ENCODE assay signal across 8 mouse cellular contexts in the genomic region with DNA sequence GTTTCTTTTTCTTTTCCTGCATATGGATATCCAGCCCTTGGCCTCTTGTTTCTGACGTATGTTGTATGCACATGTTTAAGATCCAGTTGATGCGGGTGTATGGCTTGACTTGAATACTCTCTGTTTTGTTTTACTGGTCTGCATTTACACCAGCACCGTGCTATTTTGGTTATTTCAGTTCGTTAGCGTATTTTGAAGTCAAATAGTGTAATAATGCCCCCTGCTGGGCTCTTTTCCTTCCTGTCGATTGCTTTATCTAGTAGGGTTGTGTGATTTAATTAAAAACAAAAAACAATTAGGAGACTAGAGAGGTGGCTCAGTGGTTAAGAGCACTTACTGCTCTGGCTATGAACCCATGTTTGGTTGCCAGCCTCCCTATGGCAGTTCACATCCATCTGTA. TPM values are rescaled to one million over a fixed set of nuclear protein-coding genes. Genes with fewer than 3 reads are reported as not detected.
A peak's percentile ranks its signal among the peaks of the same experiment; 100 is the strongest.
DNase-seq lines count a peak whose midpoint lies in the region; ATAC-seq and TF ChIP-seq lines count a peak whose summit lies in the region.
"Had no signal": no experiment of that assay in that cellular context is flagged by ENCODE, and none has a peak within 500 bp of the region (broad histone marks: within the 10 kb centered on the region; RNA-seq: fewer than 3 reads in every experiment).

No protein-coding gene starts in this region.

- H3K9me3 ChIP-seq in kidney, embryonic 14.5 days (ENCODE audit: control insufficient read depth, low read length): no peaks in the 10 kb centered on the region
- no peaks in the 10 kb centered on the region for H3K9me3 ChIP-seq in MEL (replicated peaks; ENCODE audit: insufficient read depth, low read length)
- H3K9me3 ChIP-seq in stomach, postnatal 0 days (ENCODE audit: control insufficient read depth, low read length): no peaks in the 10 kb centered on the region
- H3K9me3 ChIP-seq: limb, embryonic 13.5 days had no signal

- no peak overlapping the region for H3K4me2 ChIP-seq in kidney, embryonic 14.5 days (replicated peaks; ENCODE audit: low read depth, low read length)
- no peak overlapping the region for H3K4me2 ChIP-seq in stomach, postnatal 0 days (replicated peaks; ENCODE audit: low read depth)
- H3K4me2 ChIP-seq: limb, embryonic 13.5 days had no signal

- H3K9ac ChIP-seq in kidney, embryonic 14.5 days (ENCODE audit: low read depth, low read length): no peak overlapping the region
- H3K9ac ChIP-seq in MEL (ENCODE audit: control insufficient read depth, low read depth, low read length, poor library complexity, severe bottlenecking): no peak overlapping the region
- no peak overlapping the region for H3K9ac ChIP-seq in stomach, postnatal 0 days (ENCODE audit: low read length)
- H3K9ac ChIP-seq: limb, embryonic 13.5 days had no signal

- ATAC-seq in kidney, embryonic 14.5 days (ENCODE audit: low FRiP score, low TSS enrichment): no peak
- no peak for ATAC-seq in stomach, postnatal 0 days (ENCODE audit: low FRiP score, low TSS enrichment)

- no peaks in the 10 kb centered on the region for H3K79me2 ChIP-seq in MEL (ENCODE audit: control insufficient read depth, insufficient read depth, low read length, poor library complexity)

- no peaks in the 10 kb centered on the region for H3K4me1 ChIP-seq in kidney, embryonic 14.5 days (ENCODE audit: control insufficient read depth, insufficient read depth, low read length)
- no peaks in the 10 kb centered on the region for H3K4me1 ChIP-seq in MEL (ENCODE audit: control insufficient read depth in 1 of 2, insufficient read depth in 2 of 2, low read length in 2 of 2)
- no peaks in the 10 kb centered on the region for H3K4me1 ChIP-seq in stomach, postnatal 0 days (replicated peaks; ENCODE audit: control insufficient read depth, insufficient read depth)
- H3K4me1 ChIP-seq: limb, embryonic 13.5 days had no signal

- no peak for TF ChIP-seq EP300 in MEL (IDR thresholded peaks at IDR 0.05; ENCODE audit: low read depth in 1 of 2, low read length in 2 of 2)
- no peak for TF ChIP-seq EP300 in stomach, postnatal 0 days (optimal IDR thresholded peaks at IDR 0.05)

- DNase-seq in kidney, postnatal 36 days: peak; percentile 2 to 36
- DNase-seq in A20 (ENCODE audit: low read depth, low spot score) (peak; percentile 73), MEL (ENCODE audit: low read depth, low spot score) (no peak)
- DNase-seq in layer of hippocampus, adult 9-10 months (ENCODE audit: low spot score): peak; percentile 51
- no peak for DNase-seq in stomach, postnatal 0 days (ENCODE audit: low spot score)
- no peak for DNase-seq in cerebellum, adult 9-11 months

- TF ChIP-seq CTCF in MEL (IDR thresholded peaks at IDR 0.05 in 2 of 3, conservative IDR thresholded peaks at IDR 0.05 in 1 of 3; ENCODE audit: control insufficient read depth in 1 of 3, insufficient read depth in 1 of 3, low read depth in 2 of 3, low read length in 3 of 3, poor library complexity in 1 of 3, severe bottlenecking in 1 of 3): peak in 1 of 3 experiments; percentile 33; a peak in 2 of 6 replicates
- TF ChIP-seq CTCF in stomach, postnatal 0 days (IDR thresholded peaks at IDR 0.05; ENCODE audit: low read depth): no peak; the same call in 1 of the 2 replicates

- TF ChIP-seq POLR2A in MEL (IDR thresholded peaks at IDR 0.05; ENCODE audit: control insufficient read depth in 1 of 2, insufficient read depth in 1 of 2, low read depth in 1 of 2, low read length in 2 of 2, poor library complexity in 1 of 2): no peak

- no peak overlapping the region for H3K27ac ChIP-seq in kidney, embryonic 14.5 days (ENCODE audit: low read depth, low read length)
- no peak overlapping the region for H3K27ac ChIP-seq in MEL (ENCODE audit: control insufficient read depth, low read depth, low read length)
- H3K27ac ChIP-seq in stomach, postnatal 0 days (replicated peaks): no peak overlapping the region
- H3K27ac ChIP-seq: limb, embryonic 13.5 days had no signal

- H3K36me3 ChIP-seq in kidney, embryonic 14.5 days (ENCODE audit: control insufficient read depth, insufficient read depth, low read length): no peaks in the 10 kb centered on the region
- peaks cover 0 to 2% of the 10 kb centered on the region in 2 experiments; a peak in 2 of 4 replicates for H3K36me3 ChIP-seq in MEL (ENCODE audit: control insufficient read depth in 1 of 2, insufficient read depth in 2 of 2, low read length in 2 of 2)
- H3K36me3 ChIP-seq in stomach, postnatal 0 days (ENCODE audit: control insufficient read depth, insufficient read depth, low read length): no peaks in the 10 kb centered on the region

- H3K4me3 ChIP-seq in kidney, embryonic 14.5 days (ENCODE audit: low read length): no peak overlapping the region
- H3K4me3 ChIP-seq in MEL (ENCODE audit: control insufficient read depth in 1 of 2, insufficient read depth in 1 of 2, low read depth in 2 of 2, low read length in 2 of 2): no peak overlapping the region
- H3K4me3 ChIP-seq in stomach, postnatal 0 days (ENCODE audit: low read depth, low read length): no peak overlapping the region
- H3K4me3 ChIP-seq: limb, embryonic 13.5 days had no signal

- WGBS in kidney, embryonic 14.5 days: 88% methylated on average over 6 of the region's 6 CpGs
- 81% methylated on average over 6 of the region's 6 CpGs for WGBS in stomach, postnatal 0 days

- peak; percentile 29 for TF ChIP-seq RAD21 in MEL (IDR thresholded peaks at IDR 0.05; ENCODE audit: low read depth, low read length)

- no peaks in the 10 kb centered on the region for H3K27me3 ChIP-seq in kidney, embryonic 14.5 days (ENCODE audit: control insufficient read depth, insufficient read depth, low read length)
- no peaks in the 10 kb centered on the region for H3K27me3 ChIP-seq in MEL (ENCODE audit: control insufficient read depth in 1 of 2, insufficient read depth in 2 of 2, low read length in 2 of 2)
- H3K27me3 ChIP-seq in stomach, postnatal 0 days (ENCODE audit: control insufficient read depth, insufficient read depth, low read length): no peaks in the 10 kb centered on the region
- H3K27me3 ChIP-seq: limb, embryonic 13.5 days had no signal

TF ChIP-seq in MEL, 35 proteins besides CTCF, POLR2A, EP300 and RAD21:
- TF ChIP-seq UBTF (IDR thresholded peaks at IDR 0.05; ENCODE audit: borderline replicate concordance, insufficient read depth, low read depth, low read length): no peak
- no peak for TF ChIP-seq ETS1 (IDR thresholded peaks at IDR 0.05; ENCODE audit: low read depth, low read length)
- no peak for TF ChIP-seq USF2 (IDR thresholded peaks at IDR 0.05; ENCODE audit: borderline replicate concordance in 1 of 2, insufficient read depth in 1 of 2, low read depth in 1 of 2, low read length in 2 of 2)
- no peak for TF ChIP-seq ZNF384 (IDR thresholded peaks at IDR 0.05; ENCODE audit: low read depth, low read length)
- TF ChIP-seq TAL1 (IDR thresholded peaks at IDR 0.05; ENCODE audit: low read length): no peak
- TF ChIP-seq ZC3H11A (IDR thresholded peaks at IDR 0.05; ENCODE audit: low read depth, low read length): peak; percentile 33; the same call in 1 of the 2 replicates
- no peak for TF ChIP-seq MYC (IDR thresholded peaks at IDR 0.05; ENCODE audit: low read depth, low read length)
- no peak for TF ChIP-seq NRF1 (IDR thresholded peaks at IDR 0.05; ENCODE audit: insufficient read depth, low read depth, low read length, poor library complexity, severe bottlenecking)
- no peak for TF ChIP-seq MAZ (IDR thresholded peaks at IDR 0.05; ENCODE audit: low read depth, low read length)
- no peak for TF ChIP-seq TBP (IDR thresholded peaks at IDR 0.05; ENCODE audit: low read depth, low read length)
- TF ChIP-seq GATA1 (IDR thresholded peaks at IDR 0.05; ENCODE audit: low read depth, low read length): no peak
- peak; percentile 25 for TF ChIP-seq SMC3 (IDR thresholded peaks at IDR 0.05; ENCODE audit: low read depth, low read length)
- no peak for TF ChIP-seq SIN3A (IDR thresholded peaks at IDR 0.05; ENCODE audit: low read length)

RNA-seq across cellular contexts. Expression of gene Rgmb, which starts 52.9 kb away (rescaled TPM):
- 12.3 and 16.4 TPM in 2 replicates for polyA plus RNA-seq in kidney, embryonic 14.5 days (2014; fragmentation: Nextera tagmentation; extraction: Ambion mirVana)
- total RNA-seq in MEL (2012; rRNA removed): not detected in 2 replicates
- polyA plus RNA-seq in MEL (2012; ENCODE audit: insufficient read depth in 1 of 2, insufficient read length in 2 of 2, low read depth in 1 of 2, low replicate concordance in 2 of 2, missing spikeins in 1 of 2): not detected
- polyA plus RNA-seq in stomach, postnatal 0 days (2015; fragmentation: Nextera tagmentation; extraction: Ambion mirVana): 33.0 and 41.1 TPM in 2 replicates

Comparison
In these comparisons a context has a peak if more than half of its experiments do, and no peak if none do; other contexts are left out.
1. DNase-seq: peak in kidney, postnatal 36 days (2 of 2), A20 (single experiment) and layer of hippocampus, adult 9-10 months (single experiment); none in MEL (single experiment), stomach, postnatal 0 days (single experiment) and cerebellum, adult 9-11 months (single experiment).
2. RNA of gene Rgmb, which starts 52.9 kb away (polyA plus RNA-seq): 33.0 to 41.1 TPM in stomach, postnatal 0 days and 12.3 to 16.4 TPM in kidney, embryonic 14.5 days; not detected in MEL; every median in the first group is over 10 times any median in the second.